Comparison of ENCODE assay signal across 9 mouse cellular contexts in the genomic region with DNA sequence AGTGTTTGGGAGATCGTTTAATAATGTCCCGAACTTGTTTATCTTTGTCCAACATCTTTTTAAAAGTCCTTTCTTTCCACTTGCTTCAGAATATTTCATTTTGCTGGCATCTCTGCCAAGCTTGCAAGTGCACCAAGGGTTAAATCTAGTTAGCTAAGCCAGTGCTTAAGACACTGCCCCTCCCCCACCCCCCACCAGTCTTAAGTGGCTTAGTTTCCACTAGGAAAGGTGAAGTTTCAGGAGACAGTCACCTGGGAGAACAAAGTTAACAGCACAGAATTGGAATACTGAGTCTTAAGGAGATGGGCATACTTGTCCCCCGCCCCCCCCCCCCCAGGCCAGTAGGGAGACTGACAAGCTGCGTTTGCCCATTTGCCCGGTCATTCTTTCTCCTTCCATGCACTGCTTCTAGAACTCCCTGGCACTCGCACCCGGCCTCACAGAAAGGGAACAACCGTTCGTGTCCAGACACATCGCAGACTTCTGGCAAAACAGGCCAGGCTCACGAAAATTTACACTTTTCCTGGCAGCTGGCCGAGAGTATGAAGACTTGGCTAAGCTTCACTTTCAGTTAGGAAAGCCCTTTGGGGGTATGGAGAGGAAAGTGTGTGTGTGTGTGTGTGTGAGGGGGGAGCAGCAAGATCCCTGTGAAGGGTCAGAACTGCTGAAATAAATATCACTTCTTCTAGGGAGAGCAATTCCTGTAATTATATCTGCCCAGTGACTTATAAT.
DNase-seq lines count a peak whose midpoint lies in the region; ATAC-seq and TF ChIP-seq lines count a peak whose summit lies in the region.
"Had no signal": no experiment of that assay in that cellular context is flagged by ENCODE, and none has a peak within 500 bp of the region (broad histone marks: within the 10 kb centered on the region; RNA-seq: fewer than 3 reads in every experiment).

No protein-coding gene starts in this region.

- H3K9me3 ChIP-seq in lung, embryonic 15.5 days: no peaks in the 10 kb centered on the region
- H3K9me3 ChIP-seq in hindbrain, postnatal 0 days (ENCODE audit: low read length): no peaks in the 10 kb centered on the region
- no peaks in the 10 kb centered on the region for H3K9me3 ChIP-seq in stomach, embryonic 14.5 days (ENCODE audit: control insufficient read depth, low read depth, low read length)
- H3K9me3 ChIP-seq: neural tube, embryonic 12.5 days had no signal

- no peak overlapping the region for H3K27ac ChIP-seq in lung, embryonic 15.5 days
- no peak overlapping the region for H3K27ac ChIP-seq in hindbrain, postnatal 0 days
- peak overlapping the region; percentile 67; the same call in 1 of the 2 replicates for H3K27ac ChIP-seq in stomach, embryonic 14.5 days (ENCODE audit: low read length)
- H3K27ac ChIP-seq: neural tube, embryonic 12.5 days had no signal

- ATAC-seq in lung, embryonic 15.5 days (ENCODE audit: borderline replicate concordance, extremely low read depth, low FRiP score, low TSS enrichment): peak; percentile 55; the same call in 1 of the 2 replicates
- ATAC-seq in hindbrain, postnatal 0 days: peak; percentile 35; the same call in 1 of the 2 replicates
- ATAC-seq in stomach, embryonic 14.5 days (ENCODE audit: insufficient number of reproducible peaks, insufficient read depth, low FRiP score, low read depth): no peak

- WGBS in lung, embryonic 15.5 days: 11% methylated on average over 12 of the region's 12 CpGs
- WGBS in hindbrain, postnatal 0 days: 30% methylated on average over 12 of the region's 12 CpGs
- WGBS in stomach, embryonic 14.5 days: 11% methylated on average over 12 of the region's 12 CpGs

- no peak overlapping the region for H3K9ac ChIP-seq in lung, embryonic 15.5 days
- no peak overlapping the region for H3K9ac ChIP-seq in hindbrain, postnatal 0 days (replicated peaks; ENCODE audit: low read length)
- H3K9ac ChIP-seq in stomach, embryonic 14.5 days (replicated peaks; ENCODE audit: low read depth, low read length): no peak overlapping the region
- H3K9ac ChIP-seq: neural tube, embryonic 12.5 days had no signal

- no peak for TF ChIP-seq CTCF in hindbrain, postnatal 0 days (IDR thresholded peaks at IDR 0.05; ENCODE audit: low read depth)

- peak overlapping the region; percentile 29 for H3K4me2 ChIP-seq in lung, embryonic 15.5 days
- no peak overlapping the region for H3K4me2 ChIP-seq in hindbrain, postnatal 0 days (ENCODE audit: low read depth, low read length)
- H3K4me2 ChIP-seq in stomach, embryonic 14.5 days (replicated peaks; ENCODE audit: low read depth, low read length): peak overlapping the region; percentile 20; the same call in 1 of the 2 replicates
- H3K4me2 ChIP-seq: neural tube, embryonic 12.5 days had no signal

- DNase-seq in lung, postnatal 25 days (ENCODE audit: low spot score): no peak
- peak; percentile 11 for DNase-seq in fibroblast of lung, adult 2 months (ENCODE audit: low read depth)
- peak; percentile 67 for DNase-seq in hindbrain, postnatal 0 days (ENCODE audit: low spot score)
- DNase-seq in layer of hippocampus, postnatal 36 days: no peak
- no peak for DNase-seq in cerebellum, adult 11 months
- DNase-seq in testis, postnatal 14 days (ENCODE audit: low spot score): no peak

- no peaks in the 10 kb centered on the region for H3K27me3 ChIP-seq in lung, embryonic 15.5 days
- no peaks in the 10 kb centered on the region for H3K27me3 ChIP-seq in hindbrain, postnatal 0 days (ENCODE audit: insufficient read depth, low read length)
- H3K27me3 ChIP-seq in stomach, embryonic 14.5 days (ENCODE audit: control insufficient read depth, insufficient read depth, low read length): no peaks in the 10 kb centered on the region
- H3K27me3 ChIP-seq: neural tube, embryonic 12.5 days had no signal

- no peak overlapping the region for H3K4me3 ChIP-seq in lung, embryonic 15.5 days
- no peak overlapping the region for H3K4me3 ChIP-seq in hindbrain, postnatal 0 days (ENCODE audit: low read length)
- no peak overlapping the region for H3K4me3 ChIP-seq in stomach, embryonic 14.5 days (ENCODE audit: low read depth, low read length)
- H3K4me3 ChIP-seq: neural tube, embryonic 12.5 days had no signal

- H3K4me1 ChIP-seq in lung, embryonic 15.5 days: peaks cover 30% of the 10 kb centered on the region
- no peaks in the 10 kb centered on the region for H3K4me1 ChIP-seq in hindbrain, postnatal 0 days (ENCODE audit: insufficient read depth, low read length)
- peaks cover 27% of the 10 kb centered on the region for H3K4me1 ChIP-seq in stomach, embryonic 14.5 days (ENCODE audit: control insufficient read depth, insufficient read depth, low read length)

- no peaks in the 10 kb centered on the region for H3K36me3 ChIP-seq in lung, embryonic 15.5 days
- H3K36me3 ChIP-seq in hindbrain, postnatal 0 days (ENCODE audit: insufficient read depth, low read length): no peaks in the 10 kb centered on the region
- H3K36me3 ChIP-seq in stomach, embryonic 14.5 days (ENCODE audit: control insufficient read depth, insufficient read depth, low read length): no peaks in the 10 kb centered on the region
- H3K36me3 ChIP-seq: neural tube, embryonic 12.5 days had no signal

Comparison
In these comparisons a context has a peak if more than half of its experiments do, and no peak if none do; other contexts are left out.
1. DNase-seq: peak in fibroblast of lung, adult 2 months (single experiment) and hindbrain, postnatal 0 days (single experiment); none in lung, postnatal 25 days (single experiment), layer of hippocampus, postnatal 36 days (0 of 2), cerebellum, adult 11 months (single experiment) and testis, postnatal 14 days (single experiment).